Mouse (Mus musculus): ENCODE results near the gene Myo9a.

Myo9a gene

DNA sequence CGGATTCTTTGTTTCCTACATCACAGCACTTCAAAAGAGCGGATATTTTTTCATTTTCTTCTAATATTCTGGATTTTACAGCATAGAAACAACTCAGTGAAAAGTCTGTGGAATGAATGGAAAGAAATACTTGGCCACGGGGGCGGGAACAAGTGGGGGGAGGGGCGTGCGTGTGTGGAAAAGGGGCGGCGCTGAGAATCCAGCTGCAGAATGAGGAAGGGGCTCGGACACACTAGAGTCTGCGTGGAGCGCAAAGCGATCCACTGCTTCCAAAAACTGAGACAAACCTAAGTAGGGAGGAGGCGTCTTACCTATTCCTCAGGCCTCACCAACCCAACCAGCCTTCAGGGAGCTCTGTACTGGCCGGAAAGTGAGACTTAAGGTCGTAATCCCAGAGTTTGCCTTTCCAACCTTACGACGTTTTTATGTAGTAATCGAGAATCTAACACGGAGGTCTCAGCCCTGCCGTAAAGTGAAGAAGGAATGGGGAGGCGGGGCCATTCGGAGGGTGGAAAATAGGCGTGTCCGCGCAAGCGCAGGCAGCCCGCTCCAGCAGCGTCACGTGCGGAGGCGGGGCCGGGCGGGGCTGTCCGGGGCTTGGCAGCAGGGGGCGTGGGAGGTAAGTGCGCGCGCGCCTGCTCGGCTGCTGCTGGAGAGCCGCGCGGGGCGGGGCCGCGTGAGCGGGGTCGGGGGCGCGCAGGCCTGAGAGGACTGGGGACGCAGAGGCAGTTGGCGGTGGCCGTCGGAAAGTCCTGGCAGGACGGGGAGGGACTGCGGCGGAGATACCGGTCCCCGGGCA lies at the start of gene Myo9a, which contains the start of gene Senp8:
Myo9a (plus strand) TSS at position 630 of the 799 bp plus-strand sequence.
Senp8 (minus strand) TSS at position 444 of the 799 bp plus-strand sequence.
- DNase-seq (ENCODE audit: low read depth, low spot score), result peak; percentile 99

DNA sequence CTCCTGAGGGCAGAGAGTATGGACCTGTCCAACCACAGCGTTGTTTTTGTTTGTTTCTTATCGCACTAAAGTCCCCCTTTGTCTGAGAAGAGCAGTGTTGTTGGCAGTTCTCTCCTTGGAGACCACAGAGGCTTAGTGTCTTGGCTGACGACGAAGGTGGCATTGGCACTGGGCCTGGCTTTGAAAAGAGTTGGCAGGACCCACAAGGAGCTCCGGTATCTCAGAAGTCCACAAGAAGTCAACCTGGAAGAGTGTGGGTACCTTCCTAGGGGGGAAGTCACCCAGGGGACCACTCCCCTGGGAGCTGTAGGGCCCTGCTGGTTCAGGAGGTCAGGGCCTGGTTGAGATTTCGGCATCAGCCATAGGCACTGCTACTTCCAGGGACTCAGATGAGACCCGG lies 49.6 kb upstream of the Myo9a start:
- DNase-seq (ENCODE audit: low read depth, low spot score), result no peak

DNA sequence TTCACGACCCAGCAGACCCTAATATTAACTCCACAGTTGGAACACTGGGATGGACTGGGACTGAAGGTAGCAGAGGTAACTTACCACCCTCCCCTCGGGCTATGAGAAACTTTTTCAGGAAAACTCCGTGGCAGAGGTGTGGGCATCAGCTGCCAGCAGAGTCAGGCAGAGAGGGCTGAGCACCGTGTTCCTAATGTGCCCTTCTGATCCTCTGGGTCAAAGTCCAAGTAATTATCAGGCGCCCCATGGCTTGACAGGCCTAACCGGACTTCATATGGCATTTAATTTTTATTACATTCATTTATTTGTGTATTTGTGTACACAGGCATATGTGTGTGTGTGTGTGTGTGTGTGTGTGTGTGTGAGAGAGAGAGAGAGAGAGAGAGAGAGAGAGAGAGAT lies 47.6 kb upstream of the Myo9a start:
- no peak for DNase-seq (ENCODE audit: low read depth, low spot score)

DNA sequence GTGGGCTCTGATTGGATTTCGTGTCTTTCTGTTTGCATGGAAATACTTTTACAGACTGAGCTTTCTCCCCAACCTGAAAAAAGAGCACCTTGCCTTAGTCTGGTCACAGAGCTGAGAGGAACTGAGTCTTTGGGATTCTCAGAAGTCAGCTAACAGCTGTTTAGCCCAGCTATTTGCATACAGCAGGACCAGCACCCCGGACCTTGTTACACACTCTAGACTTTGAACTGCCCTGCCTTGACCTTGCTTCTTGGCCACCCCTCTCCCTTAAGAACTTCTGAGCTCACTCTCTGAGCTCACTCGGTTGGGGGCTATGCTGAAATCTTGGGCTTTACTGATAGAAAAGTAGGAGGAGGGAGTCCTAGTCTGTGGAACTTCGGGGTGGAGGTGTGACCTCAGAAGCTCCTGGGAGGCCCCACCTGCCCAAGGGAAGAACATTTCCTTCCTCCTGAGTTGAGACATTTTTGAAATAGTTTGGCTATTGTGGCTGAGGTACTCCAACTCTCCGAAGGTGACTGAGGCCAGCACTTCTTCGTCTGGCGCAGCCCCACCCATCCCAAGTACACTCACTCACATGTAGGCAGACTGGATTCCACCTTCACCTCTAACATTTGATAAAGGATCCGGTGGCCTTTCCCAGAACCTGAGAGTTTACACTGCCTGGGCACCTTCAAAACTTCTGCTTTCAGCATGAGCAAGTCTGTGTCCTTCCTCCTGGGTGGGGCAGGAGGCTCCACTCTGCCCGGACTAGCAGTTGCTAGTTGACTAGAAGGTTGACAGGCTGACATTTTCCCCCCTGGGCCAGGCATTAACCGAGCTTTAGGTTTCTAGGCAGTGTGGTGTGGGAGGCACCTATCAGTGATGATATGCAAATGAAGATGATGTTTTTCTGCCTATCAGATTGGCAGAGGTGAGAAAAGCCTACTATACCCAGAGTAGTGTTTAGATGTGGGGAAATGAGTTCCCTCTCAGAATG lies 43.6 kb upstream of the Myo9a start:
- no peak for DNase-seq (ENCODE audit: low read depth, low spot score)

DNA sequence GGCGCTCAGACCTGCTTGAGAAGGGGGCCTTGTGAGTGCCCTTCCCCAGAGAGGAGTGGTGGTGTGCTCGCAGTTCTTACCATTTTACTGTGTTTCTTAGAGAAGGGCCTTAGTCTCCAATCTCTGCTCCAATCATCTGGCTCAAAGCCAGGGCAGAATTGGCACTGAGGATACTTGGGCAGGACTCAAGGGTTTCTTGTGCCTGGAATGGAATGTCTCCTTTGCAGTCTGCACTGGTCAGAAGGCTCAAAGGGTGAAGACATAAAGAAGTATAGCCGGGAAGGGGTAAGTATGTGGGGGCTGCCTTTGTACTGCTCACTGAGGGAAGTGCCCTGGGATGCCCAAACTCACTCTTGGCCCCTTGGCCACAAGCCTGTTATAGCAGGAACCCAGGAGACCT lies 41.5 kb upstream of the Myo9a start:
- no peak for DNase-seq (ENCODE audit: low read depth, low spot score)

DNA sequence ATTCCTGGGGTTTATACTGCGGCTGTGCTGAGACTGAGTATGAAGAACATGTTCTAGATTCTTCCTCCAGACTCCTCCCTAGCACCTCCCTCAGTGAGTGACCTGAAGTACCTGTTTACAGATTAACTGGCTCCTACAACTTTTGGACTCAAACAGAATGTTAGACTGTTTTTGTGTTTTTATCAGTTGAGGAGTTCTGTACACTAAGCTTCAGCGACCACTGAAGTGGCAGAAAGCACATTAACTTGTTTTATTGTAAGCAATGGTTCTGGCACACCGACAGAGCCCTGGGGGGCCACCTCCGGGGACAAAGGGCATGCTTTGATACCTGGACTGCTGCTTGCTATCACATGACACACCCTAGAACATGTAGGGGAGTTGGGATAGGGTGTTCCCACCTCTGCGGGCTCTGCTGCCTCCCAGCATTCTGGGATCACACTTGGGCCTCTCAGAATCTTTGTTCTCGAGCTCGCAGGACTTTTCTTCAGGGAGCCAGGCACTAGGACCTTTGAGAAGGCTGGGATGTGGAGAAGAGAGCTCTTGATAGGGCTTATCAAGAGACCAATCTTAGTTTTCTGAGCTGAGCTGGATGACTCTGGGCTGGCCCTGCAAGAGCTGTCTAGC lies 34.3 kb upstream of the Myo9a start:
- DNase-seq (ENCODE audit: low read depth, low spot score), result no peak

DNA sequence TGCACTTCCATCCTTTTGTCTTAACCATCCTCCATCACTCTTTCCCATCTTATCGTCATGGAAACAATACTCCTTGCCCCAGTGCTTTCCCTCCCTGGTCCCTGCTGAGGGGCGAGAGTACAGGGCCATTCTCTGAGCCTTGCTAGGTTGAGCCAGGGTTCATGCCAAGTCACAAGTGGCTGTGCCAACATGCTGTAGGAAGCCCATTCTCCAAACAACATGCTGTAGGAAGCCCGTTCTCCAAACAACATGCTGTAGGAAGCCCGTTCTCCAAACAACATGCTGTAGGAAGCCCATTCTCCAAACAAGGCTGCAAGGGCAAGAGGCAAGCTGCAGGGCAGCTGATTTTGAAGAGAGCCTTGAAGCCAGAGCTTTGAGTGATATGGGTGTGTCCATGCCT lies 32.5 kb upstream of the Myo9a start:
- no peak for DNase-seq (ENCODE audit: low read depth, low spot score)

DNA sequence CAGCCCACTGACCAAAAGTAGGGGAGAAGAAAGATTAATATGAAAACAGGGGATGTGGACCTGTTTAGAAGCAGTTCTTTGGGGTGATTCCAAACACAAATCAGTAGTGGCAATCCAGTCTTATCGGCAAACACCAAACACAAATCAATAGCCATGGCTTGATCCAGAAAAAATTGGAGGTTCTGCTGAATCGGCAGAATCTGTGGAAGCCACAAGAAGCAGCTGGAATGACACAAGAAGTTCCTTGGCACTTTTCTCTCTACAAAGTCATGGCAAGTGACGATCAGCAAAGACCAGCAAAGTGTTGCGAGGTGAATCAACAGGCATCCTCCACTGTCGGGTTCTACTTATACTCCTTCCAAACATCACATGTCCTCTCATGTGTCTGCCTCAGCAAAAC lies 29.6 kb upstream of the Myo9a start:
- DNase-seq (ENCODE audit: low read depth, low spot score), result no peak

DNA sequence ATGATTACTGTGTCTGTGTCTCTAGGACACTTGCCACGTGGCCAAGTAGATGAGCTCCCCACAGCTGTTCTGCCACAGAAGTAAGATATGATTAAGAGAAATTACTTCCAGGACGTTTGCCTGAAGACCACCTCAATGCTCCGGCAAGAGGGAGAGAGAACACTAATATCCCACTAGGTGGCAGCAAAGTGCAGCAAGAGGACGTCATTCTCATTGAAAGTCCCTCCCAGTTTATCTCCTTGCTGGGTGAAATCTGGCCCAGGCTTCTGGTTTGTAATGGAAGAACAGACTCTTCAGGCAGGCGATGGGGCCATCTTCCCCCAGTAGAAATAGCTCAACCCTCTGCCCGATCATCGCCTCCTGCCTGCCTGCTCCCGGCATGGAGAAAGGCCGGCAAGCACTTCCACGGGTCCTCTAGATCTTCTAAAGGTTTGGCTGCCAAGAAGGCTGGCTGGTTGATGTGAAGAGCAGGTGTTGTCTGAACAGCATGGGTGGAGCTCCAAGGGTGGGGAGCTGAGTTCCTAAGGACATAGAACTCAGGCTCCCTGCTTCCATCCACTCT lies 27.5 kb upstream of the Myo9a start:
- peak; percentile 91 for DNase-seq (ENCODE audit: low read depth, low spot score)

DNA sequence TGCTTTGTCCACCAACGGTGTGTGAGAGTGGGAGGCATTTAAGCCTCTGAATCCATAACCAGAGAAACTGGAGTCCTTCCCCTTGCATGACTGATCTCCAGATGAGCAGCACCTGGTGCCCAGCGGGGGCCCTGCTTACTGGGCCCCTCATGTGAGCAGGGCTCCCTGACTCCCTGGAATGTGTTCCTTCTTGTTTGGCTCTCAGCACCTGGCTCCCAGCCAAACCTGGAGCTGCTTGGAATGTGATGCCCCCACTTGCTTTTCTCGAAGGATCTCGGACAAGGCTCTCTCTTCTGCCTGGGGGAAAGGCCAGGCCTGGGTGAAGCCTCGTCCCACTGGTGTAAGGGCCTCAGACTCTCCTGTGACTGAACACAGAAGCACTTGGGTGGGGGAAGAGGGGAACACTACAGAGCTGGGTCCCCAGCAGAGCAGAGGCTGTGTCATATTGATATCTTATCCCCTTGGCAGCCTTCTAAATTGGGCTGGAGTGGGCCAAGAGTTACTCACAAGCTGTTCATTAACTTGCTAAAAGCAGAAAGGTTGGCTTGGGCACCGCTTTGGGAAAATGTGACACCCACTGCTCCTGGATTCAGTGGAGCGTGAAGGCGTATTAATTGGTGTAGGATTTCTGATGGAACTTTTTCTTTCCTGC lies 26.8 kb upstream of the Myo9a start:
- DNase-seq (ENCODE audit: low read depth, low spot score), result peak; percentile 46

DNA sequence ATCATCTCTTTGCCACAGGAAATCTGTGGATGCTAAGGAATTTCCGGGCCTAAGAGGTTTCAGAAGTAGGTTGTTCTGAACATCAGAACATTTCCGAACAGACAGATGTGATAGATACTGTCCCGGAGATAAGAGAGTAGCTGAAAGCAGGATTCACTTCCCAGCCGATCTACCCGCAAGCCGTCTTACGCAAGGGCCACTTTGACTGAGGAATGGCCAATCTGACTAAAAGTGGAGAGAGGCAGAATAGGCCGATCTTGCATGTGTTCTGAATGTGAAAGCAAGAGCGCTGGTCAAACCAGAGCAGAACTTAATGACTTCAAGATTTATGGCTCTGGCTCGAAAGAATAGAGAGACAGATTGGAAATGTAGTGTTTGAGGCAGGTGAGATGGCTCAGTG lies 25.2 kb upstream of the Myo9a start:
- no peak for DNase-seq (ENCODE audit: low read depth, low spot score)

DNA sequence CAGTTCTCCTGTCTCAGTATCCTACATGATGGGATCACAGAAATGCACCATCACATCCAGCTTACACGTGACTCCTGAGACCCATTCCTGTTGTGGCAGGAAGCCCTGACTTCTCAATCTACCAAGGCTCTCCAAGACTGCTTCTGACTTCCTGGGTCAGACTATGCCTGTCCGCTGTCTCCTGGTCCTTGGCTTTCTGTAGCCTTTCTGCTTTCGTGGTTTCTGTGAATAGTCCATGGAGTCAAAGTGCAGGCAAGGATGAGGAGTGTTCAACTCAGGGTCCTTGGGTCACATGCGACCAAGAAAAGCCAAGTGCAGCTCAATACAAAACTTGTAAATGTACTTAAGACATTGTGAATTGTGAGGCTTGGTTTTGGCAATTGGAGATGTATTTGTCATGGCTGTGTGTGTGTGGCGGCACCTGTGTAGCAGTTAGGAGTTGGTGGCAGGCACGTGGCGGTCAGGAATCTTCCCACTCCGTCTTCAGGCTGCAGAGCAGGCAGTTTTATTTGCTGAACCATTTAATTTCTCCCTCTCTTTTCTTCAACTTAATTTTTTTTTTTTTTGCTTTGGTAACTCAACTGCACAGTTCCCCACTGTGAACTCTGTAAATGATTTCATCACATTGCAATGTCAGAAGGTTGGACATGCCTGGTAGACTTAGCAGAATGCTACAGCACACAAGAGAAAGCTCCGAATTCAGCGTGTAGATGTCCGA lies 23.0 kb upstream of the Myo9a start:
- no peak for DNase-seq (ENCODE audit: low read depth, low spot score)

DNA sequence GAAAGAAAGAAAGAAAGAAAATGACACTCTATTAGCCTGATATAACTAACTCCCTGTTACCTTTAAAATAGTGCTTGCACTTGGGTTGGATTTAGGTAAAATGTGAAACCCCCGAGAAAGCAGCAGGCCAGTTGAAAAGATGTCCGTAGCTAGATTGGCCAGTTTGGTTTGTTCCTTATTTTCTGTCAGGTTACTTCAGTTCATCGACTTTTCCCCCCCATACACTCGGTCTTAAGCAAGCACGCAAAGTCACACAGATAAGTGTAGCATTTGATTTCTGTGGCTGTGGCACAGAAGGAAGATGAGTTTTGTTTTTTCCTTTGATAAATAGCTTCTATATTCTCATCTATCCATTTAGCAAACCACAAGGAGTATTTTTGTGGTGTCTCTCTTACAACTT lies 19.6 kb upstream of the Myo9a start:
- no peak for DNase-seq (ENCODE audit: low read depth, low spot score)

DNA sequence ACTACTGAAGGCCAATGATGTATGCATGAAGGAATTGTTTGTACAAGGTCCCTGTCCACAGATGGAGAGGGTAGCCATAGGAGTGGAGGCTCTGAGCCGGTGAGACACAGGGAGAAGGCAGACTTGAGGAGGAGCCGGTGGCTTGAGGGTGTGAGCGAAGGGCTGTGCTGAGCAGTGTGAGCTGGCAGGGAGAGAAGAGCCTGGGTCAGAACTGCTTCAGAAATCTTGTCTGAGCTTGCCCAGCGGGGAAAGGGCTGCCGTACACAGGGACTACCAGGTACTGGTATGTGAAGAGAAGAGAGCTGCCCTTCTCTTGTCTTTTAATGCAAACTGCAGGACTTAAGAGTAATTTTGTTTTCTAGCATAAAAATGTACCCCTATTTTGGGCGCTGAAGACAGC lies 17.6 kb upstream of the Myo9a start:
- DNase-seq (ENCODE audit: low read depth, low spot score), result no peak

DNA sequence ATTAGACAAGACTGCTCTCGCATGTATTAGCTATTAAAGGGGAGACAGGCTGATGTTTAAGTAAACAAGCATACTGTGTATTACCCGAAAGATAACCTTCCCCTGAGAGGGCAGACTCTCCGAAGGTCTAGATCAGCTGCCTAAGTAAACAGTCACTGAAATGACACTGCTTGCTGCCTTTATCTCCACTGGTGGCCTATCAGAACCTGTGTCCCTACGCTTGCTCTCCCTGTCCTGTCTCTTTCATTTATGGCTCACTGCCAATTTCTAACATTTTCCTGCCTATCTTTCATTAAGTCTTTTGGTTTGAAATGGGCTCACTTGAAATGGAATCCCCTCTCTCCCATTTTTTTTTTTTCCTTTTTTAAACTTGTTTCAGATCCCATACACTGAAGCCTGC lies 15.3 kb upstream of the Myo9a start:
- no peak for DNase-seq (ENCODE audit: low read depth, low spot score)

DNA sequence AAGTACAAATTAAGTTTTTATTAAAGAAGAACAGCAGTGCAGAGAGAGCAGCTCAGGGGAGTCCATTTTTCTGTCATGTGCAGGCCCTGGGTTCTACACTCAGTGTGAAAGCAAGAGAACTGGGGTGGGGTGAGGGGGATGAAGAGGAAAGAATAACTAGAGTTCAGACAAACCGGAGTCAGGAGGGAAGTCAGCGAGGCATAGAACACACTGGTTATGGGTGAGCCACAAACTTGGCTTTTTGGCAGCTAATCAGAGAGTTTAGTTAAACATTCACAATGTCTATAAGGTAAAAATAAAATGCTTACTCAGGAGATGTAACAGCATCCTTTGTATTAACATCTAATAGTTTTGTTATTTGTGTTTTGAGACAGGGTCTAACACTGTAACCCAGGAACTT lies 10.1 kb upstream of the Myo9a start:
- DNase-seq (ENCODE audit: low read depth, low spot score), result no peak

DNA sequence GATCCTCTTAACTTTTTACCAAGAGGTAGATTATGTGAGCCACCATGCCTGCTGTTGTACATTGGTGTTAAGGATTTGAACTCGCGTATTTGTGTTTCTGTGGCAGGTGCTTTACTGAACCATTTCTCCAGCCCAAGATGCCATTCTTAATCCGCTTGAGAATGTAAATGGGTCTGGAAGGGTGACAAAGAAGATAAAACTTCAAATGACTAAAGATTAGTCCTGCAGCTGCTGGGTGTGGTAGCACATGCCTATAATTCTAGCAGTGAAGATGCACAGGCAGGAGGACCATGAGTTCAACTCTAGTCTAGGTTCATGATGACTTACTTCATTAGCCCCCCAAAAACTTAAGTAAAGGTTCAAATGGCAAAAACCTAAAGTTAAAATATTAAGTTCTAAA lies 6.8 kb upstream of the Myo9a start:
- DNase-seq (ENCODE audit: low read depth, low spot score), result no peak

DNA sequence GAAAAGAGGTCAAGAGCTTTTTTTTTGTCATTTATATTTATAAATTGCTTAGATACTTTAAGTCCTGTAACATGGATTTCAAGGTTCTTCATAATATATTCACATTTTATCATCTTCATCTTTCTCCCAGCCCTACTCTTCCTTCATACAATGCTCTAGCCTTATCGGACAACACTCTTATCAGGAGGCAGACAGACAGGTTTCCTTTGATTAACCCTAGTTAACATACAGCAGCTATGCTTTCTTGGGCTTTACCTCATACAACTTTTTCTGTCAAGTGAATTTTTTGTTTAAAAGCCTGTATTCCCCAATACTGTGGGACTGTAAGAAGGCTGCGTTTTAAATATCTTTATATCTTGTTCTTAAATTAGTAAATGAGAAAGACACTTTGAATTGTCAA lies 2.3 kb upstream of the Myo9a start:
- no peak for DNase-seq (ENCODE audit: low read depth, low spot score)

DNA sequence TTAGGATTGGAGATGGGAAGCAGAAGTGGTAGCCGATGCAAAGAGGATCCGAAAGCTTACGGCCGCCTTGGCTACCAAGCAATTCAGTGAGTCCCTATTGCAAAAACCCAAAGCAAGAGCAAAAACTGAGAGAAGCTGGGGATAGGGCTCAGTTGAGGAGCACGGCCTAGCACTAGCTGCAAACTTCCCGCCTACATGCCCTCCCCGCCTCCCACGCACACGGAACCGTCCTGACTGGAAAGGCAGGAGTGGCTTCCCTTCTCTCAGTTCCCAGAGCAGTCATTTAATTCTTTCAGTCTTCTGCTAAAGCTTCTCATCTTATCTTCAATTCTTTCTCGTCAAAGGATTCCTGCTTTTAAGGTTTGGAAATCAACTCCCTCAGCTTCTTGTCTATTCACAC lies 1.7 kb upstream of the Myo9a start:
- DNase-seq (ENCODE audit: low read depth, low spot score), result no peak

DNA sequence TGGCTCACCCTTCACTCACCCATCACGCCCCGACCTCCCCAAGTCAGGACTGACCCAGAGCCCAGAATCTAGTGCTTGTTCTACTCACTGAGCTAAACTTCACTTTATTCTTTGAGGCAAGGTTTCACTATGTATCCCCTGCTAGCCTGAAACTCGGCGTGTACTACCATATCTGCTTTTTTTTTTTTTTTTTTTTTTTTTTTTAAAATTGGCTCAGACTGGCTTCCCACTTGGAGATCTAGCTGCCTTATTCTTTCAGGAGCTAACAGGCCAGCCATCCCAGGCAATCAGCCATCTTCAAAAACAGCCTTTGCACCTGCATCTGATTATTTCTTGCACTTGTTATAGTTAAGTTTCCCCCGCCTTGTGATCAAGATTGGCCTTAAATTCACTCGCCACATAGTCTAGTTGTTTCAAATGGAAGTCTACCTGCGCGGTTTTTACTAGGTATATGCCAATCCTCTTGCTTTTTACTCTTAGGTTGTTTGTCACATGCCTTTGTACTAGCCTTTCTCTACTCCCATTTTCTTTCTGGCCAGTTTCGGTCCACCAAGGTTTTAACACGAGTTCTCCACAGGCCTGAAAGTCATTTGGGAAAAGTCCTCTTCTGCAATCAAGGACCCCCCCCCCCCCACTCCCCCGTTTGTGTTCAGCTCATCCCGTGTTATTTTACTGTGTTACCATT lies 973 bp upstream of the Myo9a start:
- no peak for DNase-seq (ENCODE audit: low read depth, low spot score)

Data from mesoderm, embryonic 11.5 days (tissue).